Mouse (Mus musculus): ENCODE data around the gene Foxn2.

The Foxn2 gene

DNA sequence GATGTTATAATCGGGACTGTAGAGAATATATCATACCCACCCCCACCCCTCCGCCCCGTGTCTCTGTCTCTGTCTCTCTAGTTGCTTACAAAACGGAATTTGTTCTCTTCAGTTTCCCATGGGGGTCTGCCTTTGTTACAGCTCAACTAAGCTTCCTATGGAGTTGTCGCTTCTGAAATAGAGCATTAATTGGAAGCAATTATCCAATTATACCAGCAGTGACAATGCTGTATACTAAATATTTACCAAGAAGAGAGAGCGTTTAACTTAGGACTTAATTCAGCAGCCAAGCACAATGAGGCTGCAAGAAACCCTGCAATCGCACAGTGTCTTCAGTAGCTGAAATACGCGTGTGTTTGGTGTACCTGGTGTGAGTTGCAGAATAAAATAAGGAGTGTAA lies 53.0 kb downstream of the Foxn2 start:
- no peak for DNase-seq (ENCODE audit: low read depth)

- no peak for DNase-seq (ENCODE audit: low read depth)
These were observed 53.7 kb downstream of the Foxn2 start for GRCm38 (mm10) chr17:88494121-88494771.

GRCm38 (mm10) chr17:88494772-88495132 lies 54.2 kb downstream of the Foxn2 start:
- no peak for DNase-seq (ENCODE audit: low read depth)

DNA sequence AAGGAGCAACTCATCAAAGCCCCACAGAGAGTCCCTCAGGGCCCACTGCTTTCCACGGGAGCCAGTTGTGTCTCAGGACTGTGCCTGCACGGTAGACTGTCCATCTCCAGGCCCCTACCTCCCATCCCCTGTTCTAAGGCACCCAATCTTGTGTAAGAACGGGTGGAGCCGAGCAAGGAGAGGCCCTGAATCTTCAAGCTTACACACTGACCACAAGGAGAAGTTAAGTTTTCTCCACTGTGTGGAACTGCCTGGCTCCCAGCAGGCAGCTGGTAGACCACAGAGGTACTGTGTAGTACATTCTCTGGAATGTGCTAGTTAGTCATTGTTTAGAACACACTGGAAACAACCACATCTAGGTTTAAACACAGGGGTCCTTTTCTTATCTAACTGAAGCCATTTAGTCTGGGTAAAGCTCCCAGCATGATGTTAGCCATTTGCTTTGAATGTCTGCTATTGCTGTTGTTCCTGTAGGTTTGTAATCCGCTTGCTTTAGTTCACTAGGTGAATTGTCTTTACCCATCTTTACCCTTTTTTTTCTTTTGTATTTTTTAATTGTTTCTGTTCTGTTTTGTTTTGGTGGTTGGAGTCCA lies 57.7 kb downstream of the Foxn2 start:
- no peak for DNase-seq (ENCODE audit: low read depth)

GRCm38 (mm10) chr17:88504056-88504455 lies 63.5 kb downstream of the Foxn2 start:
- no peak for DNase-seq (ENCODE audit: low read depth)

DNA sequence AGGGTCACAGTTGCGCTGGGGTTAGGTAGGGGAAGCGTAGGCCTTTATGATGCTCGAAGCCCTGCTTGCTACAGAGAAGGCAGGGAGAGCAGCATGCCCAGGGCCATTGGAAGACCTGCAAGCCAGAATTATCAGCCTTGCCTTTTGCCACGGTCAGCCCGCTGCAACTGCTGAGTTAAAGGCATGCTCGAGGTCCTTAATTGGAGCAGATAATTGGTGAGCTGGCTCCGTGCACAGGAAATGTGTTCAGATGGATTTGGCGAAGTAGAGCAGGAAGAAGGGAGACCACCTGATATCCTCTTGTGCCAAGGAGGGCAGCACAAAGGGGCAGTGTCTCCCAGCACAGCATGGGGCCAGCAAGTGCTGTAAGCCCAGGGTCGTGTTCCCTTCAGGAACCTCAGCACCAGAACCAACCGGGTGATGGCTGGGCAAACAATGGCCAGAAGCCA lies 64.8 kb downstream of the Foxn2 start:
- no peak for DNase-seq (ENCODE audit: low read depth)

GRCm38 (mm10) chr17:88505941-88506340 lies 65.4 kb downstream of the Foxn2 start:
- DNase-seq (ENCODE audit: low read depth): no peak

- DNase-seq (ENCODE audit: low read depth): no peak
These were observed 66.9 kb downstream of the Foxn2 start for GRCm38 (mm10) chr17:88507376-88507775.

DNA sequence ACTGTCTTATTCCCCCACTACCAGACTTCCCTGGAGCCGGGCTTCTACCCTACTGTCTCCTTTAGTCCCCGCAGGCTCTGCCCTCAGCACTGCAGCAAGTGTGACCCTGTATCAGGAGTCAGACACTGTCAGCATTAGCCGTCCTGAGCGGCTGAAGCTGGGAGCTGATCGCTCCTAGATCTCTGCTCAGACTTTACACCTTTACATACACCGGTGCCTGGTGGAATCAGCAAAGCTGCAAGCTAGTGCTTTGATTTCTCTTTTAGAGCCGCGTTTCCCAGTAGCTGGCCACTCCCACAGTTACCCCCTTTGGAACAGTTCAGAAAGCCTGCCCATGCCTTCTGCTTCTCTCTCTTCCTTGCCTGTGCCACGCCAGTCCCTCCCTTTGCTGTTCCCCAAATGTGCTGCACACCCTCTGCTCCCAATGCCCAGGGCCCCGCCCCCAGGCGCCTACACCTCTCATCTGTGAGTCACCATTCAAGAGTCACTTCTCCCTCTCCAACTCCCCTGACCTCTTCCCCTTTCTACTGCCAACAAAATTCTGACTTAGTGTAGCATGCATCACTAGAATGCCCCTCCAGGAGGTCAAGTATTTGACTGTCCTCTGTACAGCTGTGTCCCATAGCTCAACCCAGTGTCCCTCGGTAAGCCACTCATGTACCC lies 68.5 kb downstream of the Foxn2 start:
- DNase-seq (ENCODE audit: low read depth): no peak

DNA sequence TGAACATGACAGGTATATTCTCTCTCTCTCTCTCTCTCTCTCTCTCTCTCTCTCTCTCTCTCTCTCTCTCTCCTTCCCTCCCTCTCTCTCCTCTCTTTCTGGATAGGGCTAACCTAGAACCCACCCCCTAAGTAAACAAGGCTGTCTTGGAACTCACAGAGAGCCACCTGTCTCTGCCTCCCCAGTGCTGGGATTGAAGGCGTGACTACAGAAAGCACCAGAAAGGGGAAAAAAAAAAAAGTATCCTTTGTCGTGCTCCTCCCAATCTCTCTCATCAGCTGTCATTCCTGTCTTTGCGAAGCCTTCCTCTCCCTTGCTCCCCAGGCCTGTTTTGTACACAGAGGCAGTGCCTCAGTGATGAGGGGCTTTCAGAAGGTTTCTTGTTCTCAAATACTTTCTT lies 69.5 kb downstream of the Foxn2 start:
- no peak for DNase-seq (ENCODE audit: low read depth)

GRCm38 (mm10) chr17:88511095-88511551 lies 70.6 kb downstream of the Foxn2 start:
- DNase-seq (ENCODE audit: low read depth): peak; percentile 74

- no peak for DNase-seq (ENCODE audit: low read depth)
These were observed 76.0 kb downstream of the Foxn2 start for GRCm38 (mm10) chr17:88516477-88516876.

DNA sequence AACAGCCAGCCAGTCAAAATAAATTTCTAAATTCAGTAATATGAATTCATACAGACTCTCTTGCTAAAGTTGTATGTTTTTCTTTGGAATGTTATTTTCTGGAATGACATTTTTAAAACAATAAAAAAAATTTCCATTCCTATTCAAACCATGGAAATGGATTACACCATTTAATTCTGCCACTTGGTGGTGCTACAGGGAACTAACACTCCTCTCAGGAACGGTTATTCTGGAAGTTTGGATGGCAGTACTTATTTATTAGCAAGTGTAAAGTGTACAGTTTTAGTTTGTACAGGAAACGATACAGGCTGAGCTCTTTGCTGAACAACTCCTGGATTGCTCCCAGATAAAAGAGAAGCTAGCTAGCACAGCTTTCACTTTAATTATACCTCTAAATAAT lies 87.3 kb downstream of the Foxn2 start:
- DNase-seq (ENCODE audit: low read depth): no peak

DNA sequence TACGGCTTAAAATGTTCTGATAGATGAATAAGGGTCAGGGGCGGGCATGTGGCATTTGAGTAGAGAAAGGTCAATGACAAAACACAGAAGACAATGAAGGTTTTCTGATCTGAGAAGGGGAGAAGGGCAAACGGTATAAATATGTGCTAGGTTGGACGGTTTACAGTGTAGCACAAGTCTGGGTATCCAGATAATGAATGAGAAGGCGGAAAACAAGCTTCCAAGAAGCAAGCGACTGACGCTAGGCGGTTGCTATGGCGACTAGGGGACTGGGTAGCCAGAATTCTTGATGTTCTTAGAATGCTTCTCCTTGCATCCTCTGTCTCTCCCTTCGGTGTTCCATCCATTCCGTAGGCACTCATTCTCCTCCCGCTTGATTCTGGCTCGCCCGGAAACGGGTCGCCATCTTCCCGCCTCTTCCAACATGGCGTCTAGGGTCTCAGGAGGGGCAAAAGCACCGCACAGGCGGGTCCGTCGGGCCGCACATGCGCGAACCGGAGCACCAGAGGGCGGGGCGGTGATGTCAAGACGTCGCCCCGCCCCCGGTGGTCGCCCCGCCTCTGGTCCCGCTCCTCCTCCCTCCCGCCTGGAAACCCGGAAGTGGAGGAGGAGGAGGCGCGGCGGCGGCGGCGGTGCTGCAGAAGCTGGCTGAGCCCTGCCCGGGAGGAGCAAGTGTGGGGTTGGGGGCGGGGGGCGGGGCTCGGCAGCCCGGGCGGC lies 89.2 kb downstream of the Foxn2 start, which contains the start of gene Ppp1r21:
Gene Ppp1r21, plus strand, starts transcription at position 600 of the 717 bp plus-strand sequence.
- peak; percentile 76 for DNase-seq (ENCODE audit: low read depth)

- DNase-seq (ENCODE audit: low read depth): no peak
These were observed 89.7 kb downstream of the Foxn2 start for GRCm38 (mm10) chr17:88530236-88530619.

DNA sequence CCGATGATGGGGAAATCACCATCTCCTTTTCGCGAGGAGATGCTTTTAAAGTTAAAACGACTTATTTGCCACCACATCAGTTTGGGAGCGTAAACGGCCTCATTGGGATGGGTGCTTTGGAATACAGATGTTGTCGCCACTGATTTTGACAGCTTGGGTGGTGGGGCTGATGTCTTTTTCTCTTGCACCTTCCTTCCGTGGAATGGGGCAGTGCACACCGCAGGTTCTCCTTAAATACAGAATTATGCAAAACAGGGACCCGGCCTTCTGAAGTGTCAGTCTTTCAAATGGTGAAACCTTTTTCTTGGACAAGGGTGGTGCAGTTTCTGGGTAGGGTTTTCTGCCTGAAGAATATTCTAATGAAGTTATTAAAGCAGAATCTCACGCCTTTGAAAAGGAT lies 90.2 kb downstream of the Foxn2 start:
- DNase-seq (ENCODE audit: low read depth): no peak

GRCm38 (mm10) chr17:88531176-88531575 lies 90.7 kb downstream of the Foxn2 start:
- no peak for DNase-seq (ENCODE audit: low read depth)

DNA sequence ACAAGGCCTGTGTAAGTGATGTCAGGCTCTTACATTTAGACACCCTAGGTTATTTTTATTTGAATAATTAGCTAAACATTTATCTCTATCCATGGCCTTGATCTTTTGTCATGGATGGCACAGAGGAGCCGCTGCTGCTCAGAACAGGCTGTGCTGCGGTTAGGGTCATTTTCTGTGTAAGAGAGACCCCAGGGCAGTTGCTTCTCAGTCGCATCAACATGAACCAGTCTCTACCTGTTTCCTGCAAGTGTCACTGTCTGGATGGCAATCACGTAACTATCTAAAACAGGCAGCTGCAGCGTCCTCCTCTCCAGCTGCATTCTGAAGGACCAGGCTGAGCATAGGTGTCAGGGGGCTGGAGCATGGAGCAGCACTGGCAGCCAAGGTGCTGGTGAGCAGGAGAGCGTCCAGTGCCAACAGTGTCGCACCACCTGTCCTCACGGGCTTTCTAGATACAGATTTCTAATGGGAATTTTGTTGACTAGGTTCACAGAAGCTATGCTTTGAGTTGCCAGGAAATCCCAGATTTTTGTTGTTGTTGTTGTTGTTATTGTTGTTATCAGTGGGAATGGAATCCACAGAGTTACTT lies 97.4 kb downstream of the Foxn2 start:
- DNase-seq (ENCODE audit: low read depth): no peak
